Mouse (Mus musculus): ENCODE measurements around the gene Cep68. TPM values are rescaled to one million over a fixed set of nuclear protein-coding genes. Genes with fewer than 3 reads are reported as not detected.

Gene Cep68
- 10.6 and 11.3 TPM in 2 replicates for polyA plus RNA-seq (2012; ENCODE audit: insufficient read depth, insufficient read length, missing spikeins)

GRCm38 (mm10) chr11:20249296-20250110 is at the start of gene Cep68:
Cep68 (minus strand) TSS chr11:20249429.
- Histone ChIP-seq H3K4me3 (ENCODE audit: insufficient read depth, low read length) (peak within 1 kb of the TSS; percentile 99), H3K4me1 (ENCODE audit: control insufficient read depth, insufficient read depth, low read length) (peaks cover 28% of the 10 kb centered on the region), H3K27ac (ENCODE audit: insufficient read depth, low read depth, low read length) (peak within 1 kb of the TSS; percentile 42)
- TF ChIP-seq CTCF (IDR thresholded peaks at IDR 0.05; ENCODE audit: low read depth, low read length) (no peak), POLR2A (IDR thresholded peaks at IDR 0.05; ENCODE audit: borderline replicate concordance, low read depth, low read length) (no peak)

DNA sequence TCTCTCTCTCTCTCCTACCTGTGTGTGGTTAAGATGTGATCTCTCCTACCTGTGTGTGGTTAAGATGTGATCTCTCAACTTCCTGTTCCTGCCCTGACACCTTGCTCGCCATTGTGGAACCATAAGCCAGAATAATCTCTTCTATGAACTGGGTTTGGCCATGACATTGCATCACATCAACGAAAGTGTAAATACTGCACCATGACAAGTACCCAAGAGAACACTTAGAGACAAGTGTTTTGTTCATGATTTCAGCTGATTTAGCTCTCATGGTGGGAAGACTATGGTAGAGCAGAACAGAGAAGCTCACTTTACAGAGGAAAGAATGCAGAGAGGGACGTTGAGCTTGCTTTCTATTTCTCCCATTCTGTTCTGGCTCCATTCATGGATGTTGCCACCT is 35.2 kb upstream of the Cep68 start:
- Histone ChIP-seq H3K27ac (ENCODE audit: insufficient read depth, low read depth, low read length) (no peak overlapping the region), H3K4me3 (ENCODE audit: insufficient read depth, low read length) (no peak overlapping the region), H3K4me1 (ENCODE audit: control insufficient read depth, insufficient read depth, low read length) (no peaks in the 10 kb centered on the region)
- no peak for TF ChIP-seq CTCF (IDR thresholded peaks at IDR 0.05; ENCODE audit: low read depth, low read length)

- H3K27ac ChIP-seq (ENCODE audit: insufficient read depth, low read depth, low read length) = no peak overlapping the region
- H3K4me3 ChIP-seq (ENCODE audit: insufficient read depth, low read length) = no peak overlapping the region
- TF ChIP-seq POLR2A (IDR thresholded peaks at IDR 0.05; ENCODE audit: borderline replicate concordance, low read depth, low read length) = no peak
- TF ChIP-seq CTCF (IDR thresholded peaks at IDR 0.05; ENCODE audit: low read depth, low read length) = no peak
- H3K4me1 ChIP-seq (ENCODE audit: control insufficient read depth, insufficient read depth, low read length) = no peaks in the 10 kb centered on the region
These were observed 33.5 kb upstream of the Cep68 start for GRCm38 (mm10) chr11:20282601-20283219.

GRCm38 (mm10) chr11:20280982-20281381 is 31.8 kb upstream of the Cep68 start:
- TF ChIP-seq CTCF (IDR thresholded peaks at IDR 0.05; ENCODE audit: low read depth, low read length) = no peak
- TF ChIP-seq POLR2A (IDR thresholded peaks at IDR 0.05; ENCODE audit: borderline replicate concordance, low read depth, low read length) = no peak
- no peak overlapping the region for H3K27ac ChIP-seq (ENCODE audit: insufficient read depth, low read depth, low read length)

DNA sequence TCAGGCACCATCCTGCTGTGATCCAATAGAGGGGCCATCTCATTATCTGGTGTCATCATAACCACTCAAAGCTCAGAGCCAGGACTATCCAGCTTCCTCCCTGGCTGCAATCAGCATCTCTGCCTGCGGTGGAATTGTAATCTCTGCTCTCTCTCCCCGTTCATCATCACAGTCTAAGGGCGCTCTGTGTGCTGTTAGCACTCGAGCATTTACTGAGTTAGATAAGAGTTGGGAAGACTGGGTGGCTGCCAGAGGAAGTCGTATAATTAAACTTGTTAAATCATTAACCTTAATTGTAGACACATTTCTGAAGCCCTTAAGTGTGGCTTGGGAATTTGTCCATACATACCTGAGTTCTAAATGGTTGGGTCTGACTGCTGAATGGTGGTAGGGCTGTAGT is 29.5 kb upstream of the Cep68 start:
- TF ChIP-seq CTCF (IDR thresholded peaks at IDR 0.05; ENCODE audit: low read depth, low read length) = no peak
- TF ChIP-seq POLR2A (IDR thresholded peaks at IDR 0.05; ENCODE audit: borderline replicate concordance, low read depth, low read length) = no peak
- Histone ChIP-seq H3K4me1 (ENCODE audit: control insufficient read depth, insufficient read depth, low read length) (no peaks in the 10 kb centered on the region), H3K4me3 (ENCODE audit: insufficient read depth, low read length) (no peak overlapping the region), H3K27ac (ENCODE audit: insufficient read depth, low read depth, low read length) (no peak overlapping the region)

More at GRCm38 (mm10) chr11:20280982-20281381, 31.8 kb upstream of the Cep68 start:
- no peak overlapping the region for H3K4me3 ChIP-seq (ENCODE audit: insufficient read depth, low read length)
- no peaks in the 10 kb centered on the region for H3K4me1 ChIP-seq (ENCODE audit: control insufficient read depth, insufficient read depth, low read length)

- TF ChIP-seq POLR2A (IDR thresholded peaks at IDR 0.05; ENCODE audit: borderline replicate concordance, low read depth, low read length) (no peak), CTCF (IDR thresholded peaks at IDR 0.05; ENCODE audit: low read depth, low read length) (no peak)
- Histone ChIP-seq H3K27ac (ENCODE audit: insufficient read depth, low read depth, low read length) (no peak overlapping the region), H3K4me3 (ENCODE audit: insufficient read depth, low read length) (no peak overlapping the region), H3K4me1 (ENCODE audit: control insufficient read depth, insufficient read depth, low read length) (no peaks in the 10 kb centered on the region)
These were observed 27.9 kb upstream of the Cep68 start for GRCm38 (mm10) chr11:20277106-20277505.

GRCm38 (mm10) chr11:20275974-20276373 is 26.7 kb upstream of the Cep68 start:
- H3K4me1 ChIP-seq (ENCODE audit: control insufficient read depth, insufficient read depth, low read length) = no peaks in the 10 kb centered on the region
- H3K27ac ChIP-seq (ENCODE audit: insufficient read depth, low read depth, low read length) = no peak overlapping the region
- no peak overlapping the region for H3K4me3 ChIP-seq (ENCODE audit: insufficient read depth, low read length)
- TF ChIP-seq POLR2A (IDR thresholded peaks at IDR 0.05; ENCODE audit: borderline replicate concordance, low read depth, low read length) (no peak), CTCF (IDR thresholded peaks at IDR 0.05; ENCODE audit: low read depth, low read length) (no peak)

DNA sequence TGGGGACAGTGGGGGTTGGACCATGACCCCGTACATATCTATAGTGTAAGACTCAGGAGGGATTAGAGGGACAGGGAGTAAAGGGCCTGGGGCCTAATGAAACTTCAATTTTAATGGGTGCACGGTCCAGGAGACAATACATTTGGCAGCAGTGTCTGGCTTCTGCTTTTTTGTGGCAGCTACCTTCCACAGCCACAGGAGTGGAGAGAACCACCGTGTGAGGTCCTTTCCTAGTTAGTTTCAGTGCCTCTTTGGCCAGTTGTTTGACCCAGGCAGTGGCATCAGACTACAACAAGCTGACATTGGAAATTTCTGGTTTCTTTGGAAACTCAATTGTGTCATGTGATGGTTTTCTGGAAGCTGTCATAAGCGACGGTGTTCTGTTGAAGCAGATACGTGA is 20.7 kb upstream of the Cep68 start:
- H3K4me3 ChIP-seq (ENCODE audit: insufficient read depth, low read length) = no peak overlapping the region
- no peaks in the 10 kb centered on the region for H3K4me1 ChIP-seq (ENCODE audit: control insufficient read depth, insufficient read depth, low read length)
- H3K27ac ChIP-seq (ENCODE audit: insufficient read depth, low read depth, low read length) = no peak overlapping the region
- TF ChIP-seq CTCF (IDR thresholded peaks at IDR 0.05; ENCODE audit: low read depth, low read length) = no peak
- TF ChIP-seq POLR2A (IDR thresholded peaks at IDR 0.05; ENCODE audit: borderline replicate concordance, low read depth, low read length) = no peak

- Histone ChIP-seq H3K27ac (ENCODE audit: insufficient read depth, low read depth, low read length) (no peak overlapping the region), H3K4me3 (ENCODE audit: insufficient read depth, low read length) (no peak overlapping the region), H3K4me1 (ENCODE audit: control insufficient read depth, insufficient read depth, low read length) (no peaks in the 10 kb centered on the region)
- TF ChIP-seq CTCF (IDR thresholded peaks at IDR 0.05; ENCODE audit: low read depth, low read length) (no peak), POLR2A (IDR thresholded peaks at IDR 0.05; ENCODE audit: borderline replicate concordance, low read depth, low read length) (no peak)
These were observed 13.6 kb upstream of the Cep68 start for GRCm38 (mm10) chr11:20262628-20263380.

Measured in bone marrow macrophage, adult 2 months (primary cell).